Mouse (Mus musculus) limb, embryonic 12.5 days (tissue): ENCODE results near the gene Agpat1. TPM values are rescaled to one million over a fixed set of nuclear protein-coding genes. Genes with fewer than 3 reads are reported as not detected.

ENCODE experiments used
- ATAC-seq: fragments of 200-750 bp; cut with Nextera tagmentation; 2 replicates; pipeline ENCODE4 v1.8.0; 2017; ENCODE audit warnings: low read depth, moderate TSS enrichment; ENCODE audit not compliant: insufficient number of reproducible peaks, insufficient read depth, low FRiP score, low TSS enrichment
- H3K27ac ChIP-seq: fragments of 300-500 bp; sonication (generic); 2 replicates; pipeline ENCODE4 v1.5.1; 2016; ENCODE audit warnings: mild to moderate bottlenecking, moderate library complexity
- H3K27me3 ChIP-seq: fragments of 300-500 bp; sonication (generic); 2 replicates; pipeline ENCODE4 v1.6.1; 2016; ENCODE audit warnings: mild to moderate bottlenecking, moderate library complexity
- H3K36me3 ChIP-seq: fragments of 300-500 bp; sonication (generic); 2 replicates; pipeline ENCODE4 v1.6.1; 2016; ENCODE audit warnings: mild to moderate bottlenecking, moderate library complexity
- H3K4me1 ChIP-seq: fragments of 300-500 bp; sonication (generic); replicated peaks from 2 replicates; pipeline ENCODE4 v1.6.1; 2016
- H3K4me2 ChIP-seq: fragments of 300-500 bp; sonication (generic); 2 replicates; pipeline ENCODE4 v1.6.1; 2016; ENCODE audit warnings: mild to moderate bottlenecking, moderate library complexity
- H3K4me3 ChIP-seq: fragments of 300-500 bp; sonication (generic); replicated peaks from 2 replicates; pipeline ENCODE4 v1.5.1; 2016; ENCODE audit warnings: mild to moderate bottlenecking
- H3K9ac ChIP-seq: fragments of 300-500 bp; sonication (generic); replicated peaks from 2 replicates; pipeline ENCODE4 v1.6.1; 2016; ENCODE audit warnings: mild to moderate bottlenecking, moderate library complexity
- H3K9me3 ChIP-seq: fragments of 300-500 bp; sonication (generic); 2 replicates; pipeline ENCODE4 v1.6.1; 2016; ENCODE audit warnings: mild to moderate bottlenecking, moderate library complexity
- WGBS: fragments of 180-500 bp; shearing (Covaris S2); methylation state at CpG from one replicate; pipeline ENCODE4 v1.1.7; 2016; 5-methylcytosine and 5-hydroxymethylcytosine counted together
- polyA plus RNA-seq: library from polyadenylated mRNA; unstranded; fragments of >200 nt; fragmentation: Nextera tagmentation; extraction: Ambion mirVana; gene quantifications from 2 replicates; pipeline ENCODE4 v1.2.1, GENCODE M21; 2016

The Agpat1 gene
- polyA plus RNA-seq, 1 experiment from 2014 or later: 53.4 TPM

DNA sequence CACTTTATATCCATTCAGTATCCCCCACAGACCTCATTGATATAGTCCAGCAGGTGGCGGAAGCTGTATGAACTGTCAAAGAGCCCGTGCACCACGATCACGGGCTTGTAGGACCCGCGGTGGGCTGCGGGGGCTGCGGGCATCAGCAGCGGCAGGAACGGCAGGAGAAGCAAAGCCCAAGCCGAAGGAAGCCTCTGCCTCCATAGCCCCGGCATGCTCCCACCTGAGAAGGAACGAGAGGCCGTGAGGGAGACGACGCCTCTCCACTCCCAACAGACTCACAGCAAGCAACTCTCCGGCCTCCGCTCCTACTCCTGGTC lies 22.7 kb downstream of the Agpat1 start:
- 0 out of 2 replicates have a peak, but pooled peaks have one; percentile 4 for ATAC-seq
- Histone ChIP-seq H3K27ac (peak overlapping the region; percentile 90), H3K4me1 (peaks cover 47% of the 10 kb centered on the region), H3K9me3 (no peaks in the 10 kb centered on the region), H3K36me3 (peaks cover 35% of the 10 kb centered on the region), H3K4me2 (peak overlapping the region; percentile 87), H3K27me3 (peaks cover 35% of the 10 kb centered on the region), H3K4me3 (peak overlapping the region; percentile 76), H3K9ac (peak overlapping the region; percentile 73)
- WGBS: under 1% methylated on average over 18 of the region's 18 CpGs

DNA sequence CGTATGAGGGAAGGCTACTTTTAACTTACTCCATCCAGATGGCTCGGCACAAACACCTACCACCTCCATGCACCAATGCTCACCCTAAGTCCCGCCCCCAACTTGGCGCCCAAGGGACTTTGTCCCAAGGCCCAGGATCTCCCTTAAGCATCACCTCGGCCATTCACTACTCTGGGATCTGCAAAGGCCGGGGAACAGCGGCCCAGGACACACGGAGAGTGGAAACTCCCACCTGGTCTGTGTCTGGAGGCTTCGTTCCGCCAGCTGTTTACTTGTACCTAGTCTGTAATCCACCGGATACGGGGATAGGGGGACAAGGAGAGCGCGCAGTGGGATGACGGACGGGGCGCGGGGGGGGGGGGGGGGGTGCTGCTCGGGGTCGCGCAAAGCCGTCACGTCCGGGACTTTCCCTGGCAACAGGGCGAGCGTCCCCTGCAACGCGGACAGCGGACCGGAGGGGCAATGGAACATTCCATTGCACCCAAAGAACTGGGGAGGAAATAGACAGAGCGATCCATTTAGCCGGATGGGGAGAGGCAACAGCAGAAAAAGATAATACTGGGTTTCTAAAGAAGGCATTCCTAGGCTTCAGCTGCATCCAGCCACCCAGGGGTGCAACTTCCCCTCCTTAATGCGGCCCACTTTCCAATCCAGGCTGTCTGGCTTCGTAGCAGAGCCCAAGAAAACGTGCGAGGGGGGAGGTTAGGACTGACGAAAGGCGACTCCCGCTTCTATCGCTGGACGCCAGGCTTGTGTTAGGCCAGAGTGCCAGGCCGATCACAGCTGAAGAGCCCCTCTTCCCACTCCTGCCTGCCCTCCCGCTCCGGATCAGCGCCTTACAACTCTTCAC lies 23.3 kb downstream of the Agpat1 start:
- peak overlapping the region; percentile 73 for H3K9ac ChIP-seq
- WGBS: under 1% methylated on average over 43 of the region's 45 CpGs
- H3K27me3 ChIP-seq: peaks cover 40% of the 10 kb centered on the region
- peaks cover 29% of the 10 kb centered on the region for H3K36me3 ChIP-seq
- peak overlapping the region; percentile 76 for H3K4me3 ChIP-seq
- peaks cover 53% of the 10 kb centered on the region for H3K4me1 ChIP-seq
- H3K9me3 ChIP-seq: no peaks in the 10 kb centered on the region
- peak overlapping the region; percentile 90 for H3K27ac ChIP-seq
- peak overlapping the region; percentile 87 for H3K4me2 ChIP-seq
- ATAC-seq: peak; percentile 73

DNA sequence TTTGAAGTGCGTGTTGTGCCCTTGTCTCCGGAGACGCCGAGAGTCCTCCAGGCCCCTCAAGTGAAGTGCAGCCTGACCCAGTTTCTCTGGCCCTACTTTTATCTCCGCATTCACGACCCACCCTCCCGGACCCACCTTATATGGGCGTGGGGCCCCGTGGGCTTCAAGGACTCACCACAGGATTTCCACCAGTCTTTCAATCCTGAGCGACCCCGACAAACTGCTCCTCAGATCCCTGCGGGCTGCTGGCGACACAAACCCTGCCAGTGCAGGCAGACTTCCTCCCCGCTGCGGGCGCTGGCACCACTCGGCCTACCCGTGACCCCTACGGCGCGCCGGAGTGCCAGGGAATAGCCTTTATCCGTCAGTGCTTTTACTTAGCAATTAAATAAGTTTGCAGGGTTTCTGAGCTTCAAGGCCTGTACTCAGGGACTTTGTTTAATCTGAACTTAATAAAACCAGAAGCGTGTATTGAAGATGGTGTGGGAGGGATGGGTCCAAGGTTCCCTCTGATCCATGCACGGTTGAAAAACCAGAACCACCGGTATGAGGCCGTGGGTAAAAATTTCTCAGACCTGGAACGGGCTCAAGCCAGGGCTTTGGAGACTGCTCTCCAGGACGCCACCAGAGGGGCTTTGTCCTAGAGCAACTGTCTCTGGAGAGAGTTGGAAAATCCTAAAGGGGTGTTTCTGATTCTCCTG lies 24.0 kb downstream of the Agpat1 start, which contains the start of gene Ppt2:
Gene Ppt2, minus strand, starts transcription at position 568 of the 701 bp plus-strand sequence.
- Histone ChIP-seq H3K9me3 (no peaks in the 10 kb centered on the region), H3K27me3 (peaks cover 48% of the 10 kb centered on the region), H3K4me1 (peaks cover 54% of the 10 kb centered on the region), H3K9ac (peak within 1 kb of the TSS; percentile 73), H3K4me3 (peak within 1 kb of the TSS; percentile 76), H3K27ac (peak within 1 kb of the TSS; percentile 90), H3K36me3 (peaks cover 21% of the 10 kb centered on the region), H3K4me2 (peak within 1 kb of the TSS; percentile 87)
- ATAC-seq: peak; percentile 6; the same call in 1 of the 2 replicates
- WGBS: 6% methylated on average over 29 of the region's 29 CpGs

DNA sequence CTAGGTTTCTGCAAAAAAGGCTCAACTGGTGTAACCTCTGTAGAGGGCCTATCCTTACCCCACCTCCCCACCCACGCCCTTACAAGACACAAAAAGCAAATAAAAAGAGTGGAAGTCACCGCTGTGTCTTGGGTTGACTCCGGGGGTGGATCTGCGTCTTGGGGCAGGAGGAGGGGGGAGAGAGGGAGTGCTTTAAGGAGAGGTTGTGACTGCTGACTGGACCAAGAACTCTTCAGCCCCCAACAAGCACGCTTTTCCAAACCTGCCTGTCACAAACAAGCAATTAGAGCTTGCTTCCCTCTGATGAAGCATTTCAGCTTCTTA lies 24.5 kb downstream of the Agpat1 start:
- Histone ChIP-seq H3K4me1 (peaks cover 54% of the 10 kb centered on the region), H3K4me2 (peak overlapping the region; percentile 87), H3K9me3 (no peaks in the 10 kb centered on the region), H3K9ac (peak overlapping the region; percentile 73; the same call in 1 of the 2 replicates), H3K4me3 (peak overlapping the region; percentile 76), H3K27me3 (peaks cover 53% of the 10 kb centered on the region), H3K27ac (no peak overlapping the region), H3K36me3 (peaks cover 16% of the 10 kb centered on the region)
- WGBS: 28% methylated on average over 5 of the region's 5 CpGs
- ATAC-seq: no peak

DNA sequence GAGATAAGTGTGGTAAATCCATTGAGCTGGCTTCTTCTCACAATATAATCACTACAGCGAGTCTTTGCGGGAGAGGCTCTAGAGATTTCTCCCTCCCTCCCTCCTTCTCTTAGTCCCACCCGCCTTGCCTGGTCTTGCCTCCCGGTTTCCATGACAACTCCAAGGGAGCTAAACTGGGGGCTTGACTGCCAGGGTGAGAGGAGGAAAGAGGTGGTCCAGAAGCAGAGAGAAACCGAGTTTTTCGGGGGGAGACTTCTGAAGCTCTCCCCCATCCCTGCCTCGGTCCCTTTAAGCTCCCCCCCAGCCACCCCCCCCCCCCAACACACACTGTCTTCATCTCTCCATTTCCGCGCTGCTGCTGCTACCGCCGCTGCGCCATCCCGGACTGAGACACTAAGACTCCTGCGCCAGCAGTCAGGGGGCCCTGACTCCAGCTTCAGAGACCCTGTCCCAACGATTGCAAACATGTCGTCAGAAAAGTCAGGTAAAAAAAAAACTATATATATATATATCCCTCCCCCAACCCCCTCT lies 25.2 kb downstream of the Agpat1 start, which contains the start of gene Prrt1:
Gene Prrt1, plus strand, starts transcription at position 313 of the 531 bp plus-strand sequence.
- Histone ChIP-seq H3K27ac (no peak within 1 kb of the TSS), H3K4me3 (peak within 1 kb of the TSS; percentile 76), H3K36me3 (peaks cover 9% of the 10 kb centered on the region; the same call in 1 of the 2 replicates), H3K4me2 (peak within 1 kb of the TSS; percentile 87), H3K9me3 (no peaks in the 10 kb centered on the region), H3K9ac (peak within 1 kb of the TSS; percentile 73; the same call in 1 of the 2 replicates), H3K4me1 (peaks cover 54% of the 10 kb centered on the region), H3K27me3 (peaks cover 59% of the 10 kb centered on the region)
- ATAC-seq: no peak
- under 1% methylated on average over 16 of the region's 16 CpGs for WGBS

DNA sequence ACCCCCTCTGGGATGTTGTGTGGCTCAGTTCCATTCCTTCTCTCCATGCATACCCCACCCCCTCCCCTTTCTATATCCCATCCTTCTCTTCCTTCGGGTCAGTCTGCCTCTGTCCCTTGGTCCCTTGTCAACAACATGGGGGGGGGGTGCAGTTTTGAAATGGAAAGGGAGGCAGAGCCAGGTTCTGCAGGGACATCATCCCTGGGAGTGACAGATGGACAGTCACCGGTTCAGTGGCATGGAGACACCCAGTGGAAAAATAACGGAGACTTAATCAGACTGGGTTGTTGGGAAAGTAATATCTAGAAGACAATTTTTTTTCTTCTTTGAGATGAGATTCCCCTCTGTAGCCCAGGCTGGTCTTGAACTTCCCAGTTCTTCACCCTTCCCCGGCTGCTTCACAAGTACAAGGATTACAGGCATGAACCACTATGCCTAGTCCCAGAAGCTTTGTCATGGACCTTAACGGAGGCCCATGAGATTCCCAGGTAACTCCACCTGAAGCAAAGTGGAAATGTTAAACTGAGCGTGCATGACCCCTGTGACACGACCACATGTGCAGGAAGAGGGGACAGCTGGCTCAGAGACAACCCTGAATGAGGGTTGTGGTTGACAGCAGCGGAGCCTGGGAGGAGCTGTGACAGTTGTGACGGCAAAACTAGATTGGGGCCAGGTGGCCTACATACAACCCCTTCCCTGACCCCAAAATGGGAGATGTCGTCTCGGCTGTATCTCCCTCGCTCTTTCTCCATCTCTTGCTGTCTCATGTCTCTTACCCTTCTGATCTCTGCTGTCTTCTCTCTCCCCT lies 25.9 kb downstream of the Agpat1 start:
- WGBS: 13% methylated on average over 12 of the region's 12 CpGs
- Histone ChIP-seq H3K4me1 (peaks cover 54% of the 10 kb centered on the region), H3K9me3 (no peaks in the 10 kb centered on the region), H3K27me3 (peaks cover 59% of the 10 kb centered on the region), H3K9ac (peak overlapping the region; percentile 44; the same call in 1 of the 2 replicates), H3K4me2 (peak overlapping the region; percentile 87), H3K36me3 (peaks cover 8% of the 10 kb centered on the region; the same call in 1 of the 2 replicates), H3K27ac (no peak overlapping the region), H3K4me3 (peak overlapping the region; percentile 76)
- ATAC-seq: no peak

DNA sequence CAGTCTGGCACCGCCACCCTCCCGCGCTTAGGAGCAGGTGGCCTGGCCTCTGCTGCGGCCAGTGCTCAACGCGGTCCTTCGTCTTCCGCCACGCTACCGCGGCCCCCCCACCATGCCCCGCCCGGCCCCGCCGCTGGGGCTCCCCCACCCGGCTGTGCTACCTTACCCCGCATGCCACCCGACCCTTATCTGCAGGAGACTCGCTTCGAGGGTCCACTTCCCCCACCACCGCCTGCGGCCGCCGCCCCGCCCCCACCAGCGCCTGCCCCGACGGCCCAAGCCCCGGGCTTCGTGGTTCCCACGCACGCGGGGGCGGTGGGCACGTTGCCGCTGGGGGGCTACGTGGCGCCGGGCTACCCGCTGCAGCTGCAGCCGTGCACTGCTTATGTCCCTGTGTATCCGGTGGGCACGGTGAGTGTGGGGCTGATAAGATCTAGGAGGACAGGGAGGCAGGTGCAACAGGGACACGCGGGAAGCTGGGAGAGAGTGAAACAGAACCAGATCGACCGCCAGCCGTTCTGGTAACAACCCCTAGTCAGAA lies 26.8 kb downstream of the Agpat1 start:
- H3K27ac ChIP-seq: no peak overlapping the region
- H3K4me3 ChIP-seq: peak overlapping the region; percentile 41
- no peaks in the 10 kb centered on the region for H3K36me3 ChIP-seq
- H3K9ac ChIP-seq: peak overlapping the region; percentile 44
- H3K27me3 ChIP-seq: peaks cover 64% of the 10 kb centered on the region
- H3K4me2 ChIP-seq: peak overlapping the region; percentile 73
- WGBS: 1% methylated on average over 48 of the region's 48 CpGs
- peaks cover 54% of the 10 kb centered on the region for H3K4me1 ChIP-seq
- H3K9me3 ChIP-seq: no peaks in the 10 kb centered on the region
- no peak for ATAC-seq

DNA sequence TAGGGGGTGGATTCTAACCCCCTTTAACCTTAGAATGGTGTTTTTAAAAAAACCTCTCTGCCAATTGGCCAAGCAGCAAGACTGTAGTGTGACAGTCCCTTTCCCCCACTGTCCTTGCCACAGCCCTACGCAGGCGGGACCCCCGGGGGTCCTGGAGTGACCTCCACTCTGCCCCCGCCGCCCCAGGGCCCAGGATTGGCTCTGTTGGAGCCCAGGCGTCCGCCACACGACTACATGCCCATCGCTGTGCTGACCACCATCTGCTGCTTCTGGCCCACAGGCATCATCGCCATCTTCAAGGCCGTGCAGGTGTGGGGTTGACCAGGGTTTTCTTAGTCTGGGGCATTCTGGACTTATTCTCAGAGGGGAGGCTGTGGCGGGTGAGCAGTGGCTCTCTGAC lies 27.6 kb downstream of the Agpat1 start:
- H3K9ac ChIP-seq: peak overlapping the region; percentile 48
- ATAC-seq: no peak
- no peak overlapping the region for H3K27ac ChIP-seq
- H3K4me2 ChIP-seq: peak overlapping the region; percentile 73
- H3K9me3 ChIP-seq: no peaks in the 10 kb centered on the region
- no peaks in the 10 kb centered on the region for H3K36me3 ChIP-seq
- peaks cover 48% of the 10 kb centered on the region for H3K4me1 ChIP-seq
- 6% methylated on average over 12 of the region's 12 CpGs for WGBS
- peaks cover 71% of the 10 kb centered on the region for H3K27me3 ChIP-seq
- peak overlapping the region; percentile 41 for H3K4me3 ChIP-seq

DNA sequence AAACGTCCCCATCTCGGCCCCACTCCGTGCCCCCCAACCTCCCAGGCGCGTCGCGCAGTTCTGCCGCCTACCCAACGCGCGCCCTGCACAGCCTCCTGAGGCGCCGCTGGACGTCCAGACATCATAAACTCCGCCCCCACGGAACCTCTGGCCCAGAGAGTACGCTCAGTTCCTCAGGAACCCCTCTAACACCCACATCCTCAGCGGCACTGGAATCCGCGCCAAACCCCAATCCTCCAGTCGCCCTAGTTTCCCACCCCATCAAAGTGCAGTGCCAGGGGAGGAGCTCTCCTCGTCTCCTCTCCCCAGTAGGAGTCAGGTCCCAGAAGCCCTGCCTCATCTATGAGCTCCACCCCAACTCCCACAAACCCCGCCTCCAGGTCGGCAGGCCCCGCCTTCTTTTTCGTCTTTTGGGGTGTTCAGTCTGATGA lies 28.2 kb downstream of the Agpat1 start:
- Histone ChIP-seq H3K9ac (peak overlapping the region; percentile 48; the same call in 1 of the 2 replicates), H3K36me3 (no peaks in the 10 kb centered on the region), H3K9me3 (no peaks in the 10 kb centered on the region), H3K4me3 (peak overlapping the region; percentile 41), H3K4me2 (peak overlapping the region; percentile 73), H3K27ac (no peak overlapping the region), H3K4me1 (peaks cover 48% of the 10 kb centered on the region), H3K27me3 (peaks cover 75% of the 10 kb centered on the region)
- WGBS: 2% methylated on average over 26 of the region's 26 CpGs
- ATAC-seq: 0 out of 2 replicates have a peak, but pooled peaks have one; percentile 35

DNA sequence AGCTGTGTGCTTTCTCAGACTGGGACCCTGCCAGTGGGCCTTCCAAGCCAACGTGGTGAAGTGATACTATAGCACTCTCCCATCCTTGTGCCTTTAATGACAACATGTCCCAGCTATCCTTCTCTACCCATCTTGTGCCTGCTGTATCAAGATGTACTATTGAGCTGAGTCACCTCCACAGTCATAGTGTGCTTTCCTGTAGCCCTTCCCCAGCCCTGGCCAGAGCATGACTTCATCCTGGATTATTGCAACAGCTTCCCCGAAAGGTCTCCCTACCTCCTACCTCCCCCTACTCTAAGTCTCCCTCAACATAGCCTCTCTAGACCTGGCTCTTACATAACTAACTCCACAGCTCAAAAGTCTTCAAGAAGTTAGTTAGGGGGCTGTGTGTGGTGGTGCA lies 31.6 kb downstream of the Agpat1 start:
- Histone ChIP-seq H3K27ac (no peak overlapping the region), H3K27me3 (peaks cover 51% of the 10 kb centered on the region), H3K9ac (no peak overlapping the region), H3K36me3 (no peaks in the 10 kb centered on the region), H3K4me1 (peaks cover 21% of the 10 kb centered on the region), H3K4me2 (no peak overlapping the region), H3K9me3 (0 out of 2 replicates have a peak, but pooled peaks cover 6% of the 10 kb centered on the region), H3K4me3 (no peak overlapping the region)
- no peak for ATAC-seq
- 74% methylated on average over 2 of the region's 2 CpGs for WGBS
